Mouse (Mus musculus): ENCODE results near the gene Tmem147. TPM values are rescaled to one million over a fixed set of nuclear protein-coding genes. Genes with fewer than 3 reads are reported as not detected.
A peak's percentile ranks its signal among the peaks of the same experiment; 100 is the strongest.

Gene Tmem147
- polyA plus RNA-seq (2014; fragmentation: Nextera tagmentation; extraction: Ambion mirVana), result 140 and 153 TPM in 2 replicates

- peak within 1 kb of the TSS; percentile 78 for H3K4me3 ChIP-seq (ENCODE audit: low read depth, low read length)
- DNase-seq (ENCODE audit: low spot score, missing footprints) (peak; percentile 100), ATAC-seq (ENCODE audit: low FRiP score) (peak; percentile 98)
- peaks cover 16% of the 10 kb centered on the region for H3K4me1 ChIP-seq (ENCODE audit: control insufficient read depth, insufficient read depth, low read length)
- H3K27me3 ChIP-seq (ENCODE audit: control insufficient read depth, insufficient read depth, low read length), result no peaks in the 10 kb centered on the region
- H3K9me3 ChIP-seq (ENCODE audit: control insufficient read depth, low read length), result no peaks in the 10 kb centered on the region
- no peaks in the 10 kb centered on the region; the same call in 1 of the 2 replicates for H3K36me3 ChIP-seq (ENCODE audit: control insufficient read depth, insufficient read depth, low read length)
- peak within 1 kb of the TSS; percentile 90 for H3K9ac ChIP-seq (ENCODE audit: low read length)
- peak within 1 kb of the TSS; percentile 82 for H3K27ac ChIP-seq (ENCODE audit: low read depth, low read length)
- under 1% methylated on average over 55 of the region's 60 CpGs for WGBS
- H3K4me2 ChIP-seq, result peak within 1 kb of the TSS; percentile 87
Observed at GRCm38 (mm10) chr7:30729396-30730063, at the start of gene Tmem147. TSS of gene Tmem147 (minus strand) at chr7:30729540.

- ATAC-seq (ENCODE audit: low FRiP score), result no peak
- Histone ChIP-seq H3K4me1 (ENCODE audit: control insufficient read depth, insufficient read depth, low read length) (no peaks in the 10 kb centered on the region), H3K4me2 (no peak overlapping the region), H3K27ac (ENCODE audit: low read depth, low read length) (no peak overlapping the region), H3K4me3 (ENCODE audit: low read depth, low read length) (no peak overlapping the region), H3K27me3 (ENCODE audit: control insufficient read depth, insufficient read depth, low read length) (no peaks in the 10 kb centered on the region), H3K9me3 (ENCODE audit: control insufficient read depth, low read length) (no peaks in the 10 kb centered on the region), H3K36me3 (ENCODE audit: control insufficient read depth, insufficient read depth, low read length) (no peaks in the 10 kb centered on the region), H3K9ac (ENCODE audit: low read length) (no peak overlapping the region)
- no peak for DNase-seq (ENCODE audit: low spot score, missing footprints)
- 64% methylated on average over 1 of the region's 1 CpGs for WGBS
Observed at GRCm38 (mm10) chr7:30777911-30778310, 48.6 kb upstream of the Tmem147 start.

- no peak for ATAC-seq (ENCODE audit: low FRiP score)
- WGBS, result 44% methylated on average over 7 of the region's 7 CpGs
Observed at GRCm38 (mm10) chr7:30777081-30777579, 47.8 kb upstream of the Tmem147 start.

GRCm38 (mm10) chr7:30776104-30776503 lies 46.8 kb upstream of the Tmem147 start:
- no peak overlapping the region for H3K4me2 ChIP-seq
- no peak overlapping the region for H3K9ac ChIP-seq (ENCODE audit: low read length)
- DNase-seq (ENCODE audit: low spot score, missing footprints), result no peak
- H3K27me3 ChIP-seq (ENCODE audit: control insufficient read depth, insufficient read depth, low read length), result no peaks in the 10 kb centered on the region
- no peak for ATAC-seq (ENCODE audit: low FRiP score)
- no peaks in the 10 kb centered on the region for H3K4me1 ChIP-seq (ENCODE audit: control insufficient read depth, insufficient read depth, low read length)
- 91% methylated on average over 9 of the region's 9 CpGs for WGBS
- H3K36me3 ChIP-seq (ENCODE audit: control insufficient read depth, insufficient read depth, low read length), result no peaks in the 10 kb centered on the region
- no peak overlapping the region for H3K4me3 ChIP-seq (ENCODE audit: low read depth, low read length)
- H3K9me3 ChIP-seq (ENCODE audit: control insufficient read depth, low read length), result no peaks in the 10 kb centered on the region
- H3K27ac ChIP-seq (ENCODE audit: low read depth, low read length), result no peak overlapping the region

More at GRCm38 (mm10) chr7:30777081-30777579, 47.8 kb upstream of the Tmem147 start:
- Histone ChIP-seq H3K9me3 (ENCODE audit: control insufficient read depth, low read length) (no peaks in the 10 kb centered on the region), H3K27me3 (ENCODE audit: control insufficient read depth, insufficient read depth, low read length) (no peaks in the 10 kb centered on the region), H3K4me1 (ENCODE audit: control insufficient read depth, insufficient read depth, low read length) (no peaks in the 10 kb centered on the region), H3K27ac (ENCODE audit: low read depth, low read length) (no peak overlapping the region), H3K4me3 (ENCODE audit: low read depth, low read length) (no peak overlapping the region), H3K4me2 (no peak overlapping the region), H3K36me3 (ENCODE audit: control insufficient read depth, insufficient read depth, low read length) (no peaks in the 10 kb centered on the region), H3K9ac (ENCODE audit: low read length) (no peak overlapping the region)
- no peak for DNase-seq (ENCODE audit: low spot score, missing footprints)

- Histone ChIP-seq H3K27me3 (ENCODE audit: control insufficient read depth, insufficient read depth, low read length) (no peaks in the 10 kb centered on the region), H3K9ac (ENCODE audit: low read length) (no peak overlapping the region), H3K4me1 (ENCODE audit: control insufficient read depth, insufficient read depth, low read length) (no peaks in the 10 kb centered on the region), H3K9me3 (ENCODE audit: control insufficient read depth, low read length) (no peaks in the 10 kb centered on the region), H3K36me3 (ENCODE audit: control insufficient read depth, insufficient read depth, low read length) (no peaks in the 10 kb centered on the region), H3K4me2 (no peak overlapping the region), H3K4me3 (ENCODE audit: low read depth, low read length) (no peak overlapping the region), H3K27ac (ENCODE audit: low read depth, low read length) (no peak overlapping the region)
- DNase-seq (ENCODE audit: low spot score, missing footprints) (no peak), ATAC-seq (ENCODE audit: low FRiP score) (no peak)
- WGBS, result 30% methylated on average over 9 of the region's 9 CpGs
Observed at GRCm38 (mm10) chr7:30769236-30769635, 39.9 kb upstream of the Tmem147 start.

- Histone ChIP-seq H3K27me3 (ENCODE audit: control insufficient read depth, insufficient read depth, low read length) (no peaks in the 10 kb centered on the region), H3K4me2 (no peak overlapping the region), H3K36me3 (ENCODE audit: control insufficient read depth, insufficient read depth, low read length) (no peaks in the 10 kb centered on the region), H3K4me1 (ENCODE audit: control insufficient read depth, insufficient read depth, low read length) (no peaks in the 10 kb centered on the region), H3K4me3 (ENCODE audit: low read depth, low read length) (no peak overlapping the region), H3K27ac (ENCODE audit: low read depth, low read length) (no peak overlapping the region), H3K9me3 (ENCODE audit: control insufficient read depth, low read length) (no peaks in the 10 kb centered on the region), H3K9ac (ENCODE audit: low read length) (no peak overlapping the region)
- DNase-seq (ENCODE audit: low spot score, missing footprints), result no peak
- no peak for ATAC-seq (ENCODE audit: low FRiP score)
- 92% methylated on average over 4 of the region's 4 CpGs for WGBS
Observed at GRCm38 (mm10) chr7:30766408-30766807, 37.1 kb upstream of the Tmem147 start.

- no peak overlapping the region for H3K4me3 ChIP-seq (ENCODE audit: low read depth, low read length)
- DNase-seq (ENCODE audit: low spot score, missing footprints), result no peak
- no peak overlapping the region for H3K27ac ChIP-seq (ENCODE audit: low read depth, low read length)
- no peaks in the 10 kb centered on the region for H3K36me3 ChIP-seq (ENCODE audit: control insufficient read depth, insufficient read depth, low read length)
- no peaks in the 10 kb centered on the region for H3K9me3 ChIP-seq (ENCODE audit: control insufficient read depth, low read length)
- ATAC-seq (ENCODE audit: low FRiP score), result no peak
- no peaks in the 10 kb centered on the region for H3K27me3 ChIP-seq (ENCODE audit: control insufficient read depth, insufficient read depth, low read length)
- WGBS, result 47% methylated on average over 11 of the region's 11 CpGs
- H3K9ac ChIP-seq (ENCODE audit: low read length), result no peak overlapping the region
- no peaks in the 10 kb centered on the region for H3K4me1 ChIP-seq (ENCODE audit: control insufficient read depth, insufficient read depth, low read length)
- peak overlapping the region; percentile 4; the same call in 1 of the 2 replicates for H3K4me2 ChIP-seq
Observed at GRCm38 (mm10) chr7:30765173-30765572, 35.8 kb upstream of the Tmem147 start.

- H3K9ac ChIP-seq (ENCODE audit: low read length), result no peak within 1 kb of the TSS
- WGBS, result 36% methylated on average over 5 of the region's 5 CpGs
Observed at GRCm38 (mm10) chr7:30763456-30763855, 34.1 kb upstream of the Tmem147 start, which contains the start of gene Dmkn. TSS of gene Dmkn (plus strand) at chr7:30763756.

GRCm38 (mm10) chr7:30761769-30762352 lies 32.5 kb upstream of the Tmem147 start:
- no peak overlapping the region for H3K4me3 ChIP-seq (ENCODE audit: low read depth, low read length)
- no peaks in the 10 kb centered on the region for H3K9me3 ChIP-seq (ENCODE audit: control insufficient read depth, low read length)
- WGBS, result 79% methylated on average over 4 of the region's 4 CpGs
- no peak overlapping the region for H3K27ac ChIP-seq (ENCODE audit: low read depth, low read length)
- DNase-seq (ENCODE audit: low spot score, missing footprints) (no peak), ATAC-seq (ENCODE audit: low FRiP score) (no peak)
- no peak overlapping the region for H3K4me2 ChIP-seq
- H3K9ac ChIP-seq (ENCODE audit: low read length), result no peak overlapping the region
- no peaks in the 10 kb centered on the region for H3K4me1 ChIP-seq (ENCODE audit: control insufficient read depth, insufficient read depth, low read length)
- H3K27me3 ChIP-seq (ENCODE audit: control insufficient read depth, insufficient read depth, low read length), result no peaks in the 10 kb centered on the region
- no peaks in the 10 kb centered on the region for H3K36me3 ChIP-seq (ENCODE audit: control insufficient read depth, insufficient read depth, low read length)

More at GRCm38 (mm10) chr7:30763456-30763855, 34.1 kb upstream of the Tmem147 start, which contains the start of gene Dmkn:
- H3K9me3 ChIP-seq (ENCODE audit: control insufficient read depth, low read length), result no peaks in the 10 kb centered on the region
- ATAC-seq (ENCODE audit: low FRiP score) (no peak), DNase-seq (ENCODE audit: low spot score, missing footprints) (no peak)
- no peaks in the 10 kb centered on the region for H3K4me1 ChIP-seq (ENCODE audit: control insufficient read depth, insufficient read depth, low read length)
- H3K27me3 ChIP-seq (ENCODE audit: control insufficient read depth, insufficient read depth, low read length), result no peaks in the 10 kb centered on the region
- no peaks in the 10 kb centered on the region for H3K36me3 ChIP-seq (ENCODE audit: control insufficient read depth, insufficient read depth, low read length)
- no peak within 1 kb of the TSS for H3K4me2 ChIP-seq
- no peak within 1 kb of the TSS for H3K27ac ChIP-seq (ENCODE audit: low read depth, low read length)
- no peak within 1 kb of the TSS for H3K4me3 ChIP-seq (ENCODE audit: low read depth, low read length)
